Mouse (Mus musculus) midbrain, embryonic 10.5 days (tissue): ENCODE measurements at regions not wholly inside any gene's neighbourhood (a gene's known extent, or its start where the extent isn't known, plus 50 kb on each side); places are given as distances from the start of the nearest gene placed in this dataset.

ENCODE experiments used
- DNase-seq: peaks from one replicate; pipeline ENCODE4 v3.0.0-alpha.2; 2017; ENCODE audit warnings: low spot score
- H3K27ac ChIP-seq: fragments of 300-500 bp; sonication (generic); replicated peaks from 2 replicates; pipeline ENCODE4 v1.5.1; 2016; ENCODE audit warnings: mild to moderate bottlenecking
- H3K27me3 ChIP-seq: fragments of 300-500 bp; sonication (generic); 2 replicates; pipeline ENCODE4 v1.6.1; 2016; ENCODE audit warnings: low read depth, mild to moderate bottlenecking; ENCODE audit not compliant: poor library complexity, severe bottlenecking
- H3K36me3 ChIP-seq: fragments of 300-500 bp; sonication (generic); 2 replicates; pipeline ENCODE4 v1.6.1; 2016; ENCODE audit warnings: mild to moderate bottlenecking, moderate library complexity
- H3K4me1 ChIP-seq: fragments of 300-500 bp; sonication (generic); 2 replicates; pipeline ENCODE4 v1.6.1; 2016
- H3K4me3 ChIP-seq: fragments of 300-500 bp; sonication (generic); 2 replicates; pipeline ENCODE4 v1.5.1; 2016; ENCODE audit warnings: mild to moderate bottlenecking, moderate library complexity
- H3K9me3 ChIP-seq: fragments of 300-500 bp; sonication (generic); replicated peaks from 2 replicates; pipeline ENCODE4 v1.6.1; 2016; ENCODE audit warnings: mild to moderate bottlenecking
- WGBS: fragments of 180-500 bp; shearing (Covaris S2); methylation state at CpG from one replicate; pipeline ENCODE4 v1.1.7; 2016; 5-methylcytosine and 5-hydroxymethylcytosine counted together

- peaks cover 71% of the 10 kb centered on the region for H3K4me1 ChIP-seq
- DNase-seq, result peak; percentile 77
- H3K4me3 ChIP-seq, result 0 out of 2 replicates have a peak overlapping the region, but pooled peaks have one; percentile 8
- peaks cover 33% of the 10 kb centered on the region for H3K27me3 ChIP-seq
- no peaks in the 10 kb centered on the region for H3K36me3 ChIP-seq
- no peaks in the 10 kb centered on the region for H3K9me3 ChIP-seq
- 41% methylated on average over 12 of the region's 12 CpGs for WGBS
- H3K27ac ChIP-seq, result peak overlapping the region; percentile 90
These were observed 111.1 kb downstream of the Tpra1 start for GRCm38 (mm10) chr6:89012998-89013689.

DNA sequence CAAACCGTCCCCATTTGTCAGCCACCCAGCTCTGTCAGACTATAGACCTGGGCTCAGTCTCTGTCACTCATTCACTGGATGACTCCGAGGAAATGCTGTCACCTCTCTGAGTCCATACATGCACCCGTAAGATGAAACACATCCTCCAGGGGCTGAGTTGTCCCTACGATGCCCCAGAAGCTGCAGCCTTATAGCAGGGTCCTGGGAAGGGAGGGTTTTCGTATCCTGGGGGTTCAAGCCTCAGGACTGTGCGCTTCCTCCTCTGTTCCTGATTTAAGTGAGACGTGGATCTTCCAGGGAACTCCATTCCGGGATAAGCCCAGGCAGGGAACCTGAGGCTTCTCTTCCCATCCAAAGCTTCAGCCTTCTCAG, 111.6 kb downstream of the Tpra1 start:
- H3K9me3 ChIP-seq, result no peaks in the 10 kb centered on the region
- DNase-seq, result no peak
- H3K4me3 ChIP-seq, result no peak overlapping the region
- peaks cover 66% of the 10 kb centered on the region for H3K4me1 ChIP-seq
- H3K27me3 ChIP-seq, result peaks cover 33% of the 10 kb centered on the region
- H3K36me3 ChIP-seq, result no peaks in the 10 kb centered on the region
- 56% methylated on average over 8 of the region's 8 CpGs for whole genome bisulfite sequencing
- H3K27ac ChIP-seq, result peak overlapping the region; percentile 90

DNA sequence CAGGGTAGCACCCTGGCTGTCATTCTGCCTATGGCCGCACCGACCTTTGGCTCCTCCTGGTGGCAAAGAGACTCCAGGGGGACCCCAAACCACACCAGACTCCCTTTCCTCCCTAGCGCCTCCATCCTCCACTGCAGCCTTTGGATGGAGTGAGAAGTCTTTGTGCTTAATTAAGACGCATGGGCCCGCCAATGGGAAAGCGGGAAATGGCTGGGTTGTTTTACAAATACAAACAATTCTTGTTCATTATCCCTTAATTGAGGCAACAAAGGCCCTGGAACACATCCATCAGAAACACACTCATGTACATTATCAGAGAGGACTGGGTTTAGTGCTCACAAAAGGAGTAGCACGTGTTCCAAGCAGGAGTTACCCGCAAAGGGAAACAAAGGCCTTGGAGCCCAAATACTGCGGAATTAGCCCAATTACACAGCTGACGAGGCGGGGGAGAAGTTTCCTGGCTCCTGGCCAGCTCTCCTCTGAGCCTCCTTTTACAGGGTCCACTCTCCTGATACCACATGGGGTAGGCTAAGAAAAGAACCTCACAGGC, 122.1 kb downstream of the Tpra1 start:
- H3K27ac ChIP-seq, result peak overlapping the region; percentile 46; the same call in 1 of the 2 replicates
- WGBS, result 32% methylated on average over 11 of the region's 11 CpGs
- H3K36me3 ChIP-seq, result no peaks in the 10 kb centered on the region
- H3K27me3 ChIP-seq, result peaks cover 41% of the 10 kb centered on the region
- H3K9me3 ChIP-seq, result no peaks in the 10 kb centered on the region
- H3K4me1 ChIP-seq, result peaks cover 33% of the 10 kb centered on the region
- no peak for DNase-seq
- H3K4me3 ChIP-seq, result no peak overlapping the region

DNA sequence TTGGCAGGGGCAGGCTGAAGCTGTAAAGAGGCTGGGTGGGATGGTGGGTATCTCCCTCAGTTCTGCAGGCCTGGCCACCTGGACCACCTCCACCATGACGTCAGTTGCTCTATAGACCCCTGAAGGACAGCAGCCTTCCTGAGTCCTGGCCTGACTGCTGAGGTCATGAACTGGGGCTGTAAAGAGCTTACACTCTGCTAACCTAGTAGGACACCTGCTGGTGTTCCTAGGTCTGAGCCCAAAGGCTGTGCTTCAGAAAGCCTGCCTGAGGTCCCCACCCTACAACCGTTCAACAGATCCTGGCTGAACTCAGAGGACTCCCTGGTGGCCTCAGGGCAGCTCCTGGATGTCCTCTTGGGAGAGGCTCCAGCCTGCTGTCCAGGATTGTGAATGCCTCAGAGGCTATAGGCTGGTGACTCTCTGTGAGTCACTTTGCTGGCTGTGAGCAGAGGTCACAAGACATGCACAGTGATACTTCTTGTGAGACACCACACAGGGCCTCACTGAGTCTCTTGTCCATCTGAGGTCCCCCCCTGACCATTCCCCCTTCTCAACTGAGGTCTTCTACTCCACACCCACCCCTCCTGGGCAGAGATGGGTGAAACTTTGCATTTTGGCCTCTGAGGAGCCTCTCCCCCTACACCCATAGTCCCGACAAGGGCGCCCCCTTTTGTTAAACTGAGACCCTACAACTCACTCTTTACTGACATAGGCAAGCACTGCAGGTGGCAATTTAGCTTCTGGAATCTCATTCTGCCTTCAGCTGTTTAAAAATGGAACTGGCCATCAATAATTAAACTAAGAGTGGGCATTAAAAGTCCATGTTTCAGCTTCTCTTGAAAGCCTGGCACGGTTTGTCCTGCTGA, 131.6 kb downstream of the Tpra1 start:
- no peak overlapping the region for H3K4me3 ChIP-seq
- peak overlapping the region; percentile 81 for H3K27ac ChIP-seq
- WGBS, result 50% methylated on average over 5 of the region's 5 CpGs
- H3K9me3 ChIP-seq, result no peaks in the 10 kb centered on the region
- H3K27me3 ChIP-seq, result peaks cover 45% of the 10 kb centered on the region
- no peaks in the 10 kb centered on the region for H3K36me3 ChIP-seq
- peaks cover 59% of the 10 kb centered on the region for H3K4me1 ChIP-seq
- DNase-seq, result no peak

DNA sequence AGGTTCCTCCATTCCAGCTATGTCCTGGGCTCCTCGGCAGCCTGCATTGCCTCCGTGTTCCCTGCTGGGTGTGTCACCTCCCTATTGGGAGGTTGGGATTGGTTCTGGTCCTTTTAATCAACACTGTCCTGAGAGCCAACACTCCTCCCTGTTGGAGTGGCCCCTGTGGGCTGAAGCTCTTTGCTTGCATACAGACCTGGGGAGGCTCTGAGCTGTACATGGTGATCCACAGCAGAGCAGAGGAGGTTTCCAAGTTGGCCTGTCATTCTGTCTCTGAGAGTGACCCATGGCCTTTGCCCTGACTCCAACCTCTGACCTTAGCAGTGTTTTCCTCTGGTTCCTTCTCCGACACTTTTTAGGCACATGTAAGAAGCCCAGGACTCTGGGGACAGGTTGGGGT, 132.4 kb downstream of the Tpra1 start:
- WGBS, result 42% methylated on average over 3 of the region's 3 CpGs

GRCm38 (mm10) chr6:89035061-89035835, 133.2 kb downstream of the Tpra1 start:
- peak; percentile 58 for DNase-seq
- no peaks in the 10 kb centered on the region for H3K36me3 ChIP-seq
- peak overlapping the region; percentile 18; the same call in 1 of the 2 replicates for H3K4me3 ChIP-seq
- H3K27ac ChIP-seq, result peak overlapping the region; percentile 81
- peaks cover 56% of the 10 kb centered on the region for H3K4me1 ChIP-seq
- no peaks in the 10 kb centered on the region for H3K9me3 ChIP-seq
- peaks cover 48% of the 10 kb centered on the region for H3K27me3 ChIP-seq
- 46% methylated on average over 13 of the region's 13 CpGs for WGBS

More for the DNA sequence above, 132.4 kb downstream of the Tpra1 start:
- H3K4me1 ChIP-seq, result peaks cover 56% of the 10 kb centered on the region
- H3K27ac ChIP-seq, result peak overlapping the region; percentile 81
- no peak for DNase-seq
- no peaks in the 10 kb centered on the region for H3K9me3 ChIP-seq
- peaks cover 48% of the 10 kb centered on the region for H3K27me3 ChIP-seq
- H3K36me3 ChIP-seq, result no peaks in the 10 kb centered on the region
- no peak overlapping the region for H3K4me3 ChIP-seq

DNA sequence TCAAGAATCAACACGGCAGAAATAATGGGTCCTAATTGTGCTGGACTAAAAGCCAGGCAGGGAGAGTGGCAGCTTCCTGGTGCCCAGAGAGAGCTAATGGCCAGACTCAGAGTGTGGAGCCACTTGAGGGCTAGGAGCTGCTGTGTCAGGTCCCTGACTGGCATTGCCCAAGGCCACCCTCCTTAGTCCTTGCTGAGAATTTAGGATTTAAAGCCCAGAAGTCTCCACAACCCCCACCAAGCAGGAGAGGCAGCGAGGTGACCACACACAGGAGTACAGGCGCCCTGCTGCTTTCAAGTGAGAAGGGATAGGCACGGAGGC, 133.7 kb downstream of the Tpra1 start:
- 36% methylated on average over 4 of the region's 4 CpGs for WGBS
- H3K4me3 ChIP-seq, result peak overlapping the region; percentile 18; the same call in 1 of the 2 replicates
- no peaks in the 10 kb centered on the region for H3K9me3 ChIP-seq
- H3K27me3 ChIP-seq, result peaks cover 50% of the 10 kb centered on the region
- peak overlapping the region; percentile 81 for H3K27ac ChIP-seq
- DNase-seq, result no peak
- peaks cover 56% of the 10 kb centered on the region for H3K4me1 ChIP-seq
- H3K36me3 ChIP-seq, result no peaks in the 10 kb centered on the region

- H3K27me3 ChIP-seq, result peaks cover 58% of the 10 kb centered on the region
- 60% methylated on average over 2 of the region's 2 CpGs for WGBS
- H3K4me1 ChIP-seq, result peaks cover 57% of the 10 kb centered on the region
- H3K9me3 ChIP-seq, result no peaks in the 10 kb centered on the region
- H3K27ac ChIP-seq, result peak overlapping the region; percentile 52; the same call in 1 of the 2 replicates
- DNase-seq, result no peak
- no peaks in the 10 kb centered on the region for H3K36me3 ChIP-seq
- no peak overlapping the region for H3K4me3 ChIP-seq
These were observed 135.3 kb downstream of the Tpra1 start for GRCm38 (mm10) chr6:89037392-89037791.

- peaks cover 58% of the 10 kb centered on the region for H3K27me3 ChIP-seq
- peaks cover 61% of the 10 kb centered on the region for H3K4me1 ChIP-seq
- no peaks in the 10 kb centered on the region for H3K36me3 ChIP-seq
- DNase-seq, result no peak
- WGBS, result 73% methylated on average over 7 of the region's 7 CpGs
- H3K4me3 ChIP-seq, result no peak overlapping the region
- no peaks in the 10 kb centered on the region for H3K9me3 ChIP-seq
- H3K27ac ChIP-seq, result peak overlapping the region; percentile 52; the same call in 1 of the 2 replicates
These were observed 135.8 kb downstream of the Tpra1 start for GRCm38 (mm10) chr6:89037901-89038300.

DNA sequence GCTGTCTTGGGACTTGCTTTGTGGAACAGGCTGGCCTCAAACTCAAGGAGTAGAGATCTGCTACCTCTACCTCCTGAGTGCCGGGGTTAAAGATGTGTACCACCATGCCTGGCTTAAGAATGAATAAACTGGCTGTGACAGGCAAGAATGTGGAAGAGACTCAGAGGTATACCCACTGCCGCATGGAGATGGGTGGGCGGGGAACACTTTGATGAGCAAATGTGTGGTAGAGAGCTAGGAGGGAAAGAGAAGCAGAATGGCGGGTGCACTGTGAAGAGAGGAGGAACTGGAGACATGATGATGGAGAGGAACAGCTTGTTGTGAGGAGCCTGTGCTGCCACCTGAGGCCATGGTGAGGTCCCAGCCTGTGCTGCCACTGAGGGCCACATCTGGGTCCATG, 138.9 kb downstream of the Tpra1 start:
- 92% methylated on average over 4 of the region's 4 CpGs for WGBS

DNA sequence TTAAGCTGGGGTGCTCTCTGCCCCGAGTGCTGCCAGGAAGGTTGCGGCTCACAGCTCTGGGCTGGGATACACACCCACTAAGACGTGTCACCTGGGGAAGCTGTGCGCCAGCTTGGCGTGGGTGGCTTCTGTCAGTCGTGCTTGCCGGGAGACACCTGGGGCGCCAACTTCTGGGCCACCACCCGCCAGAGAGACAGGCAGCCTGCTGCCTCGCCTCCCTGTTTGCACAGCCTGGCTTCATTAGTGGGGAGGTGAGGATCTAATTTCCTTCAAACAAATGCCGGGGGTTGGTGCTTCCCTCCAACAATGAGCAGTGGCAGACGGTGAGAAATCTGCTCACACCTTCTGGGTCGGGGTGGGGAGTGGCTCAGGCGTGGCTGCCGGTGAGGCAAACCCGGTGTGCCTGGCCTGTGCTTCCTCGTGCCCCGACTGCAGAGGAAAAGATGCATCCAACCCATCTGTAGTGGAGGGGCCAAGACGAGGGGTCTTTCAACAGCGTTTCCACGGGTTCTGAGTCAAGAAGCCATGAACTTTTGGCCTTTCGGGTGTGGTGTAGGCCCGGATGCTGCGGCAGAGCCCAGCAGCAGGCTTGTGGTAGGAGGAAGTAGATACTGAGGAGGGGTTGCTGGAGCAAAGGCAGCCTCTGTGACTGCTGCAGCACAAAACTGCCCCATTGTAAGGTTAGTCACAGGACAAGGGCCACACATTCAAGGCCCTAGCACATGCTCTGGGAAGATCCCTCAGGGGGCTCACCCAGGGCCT, 140.6 kb downstream of the Tpra1 start:
- peaks cover 24% of the 10 kb centered on the region for H3K4me1 ChIP-seq
- peak; percentile 16 for DNase-seq
- no peak overlapping the region for H3K4me3 ChIP-seq
- no peaks in the 10 kb centered on the region for H3K36me3 ChIP-seq
- peaks cover 17% of the 10 kb centered on the region for H3K27me3 ChIP-seq
- WGBS, result 67% methylated on average over 24 of the region's 24 CpGs
- H3K9me3 ChIP-seq, result no peaks in the 10 kb centered on the region
- peak overlapping the region; percentile 7; the same call in 1 of the 2 replicates for H3K27ac ChIP-seq

More for the DNA sequence above, 138.9 kb downstream of the Tpra1 start:
- Histone ChIP-seq H3K4me3 (no peak overlapping the region), H3K36me3 (no peaks in the 10 kb centered on the region), H3K27ac (no peak overlapping the region), H3K27me3 (peaks cover 35% of the 10 kb centered on the region), H3K4me1 (peaks cover 41% of the 10 kb centered on the region), H3K9me3 (no peaks in the 10 kb centered on the region)
- DNase-seq, result no peak
